Mouse (Mus musculus) MEL (cell line): Measurements from ENCODE around the gene Coa6.

ENCODE experiments used
- GATA1 ChIP-seq: IDR thresholded peaks from 2 replicates; pipeline ENCODE4 v1.6.1; 2011; ENCODE audit warnings: low read depth, low read length, improper control_type of control experiment
- TCF12 ChIP-seq: IDR thresholded peaks from 2 replicates; pipeline ENCODE4 v1.6.1; 2014; ENCODE audit warnings: low read depth, mild to moderate bottlenecking, inconsistent platforms, low read length, improper control_type of control experiment, moderate library complexity

GRCm38 (mm10) chr8:126438937-126439336 is 16.6 kb downstream of the Coa6 start:
- no peak for TF ChIP-seq GATA1
- no peak for TF ChIP-seq TCF12
